Mouse (Mus musculus) bone marrow macrophage, adult 2 months (primary cell): ENCODE results near the gene Helz2. TPM values are rescaled to one million over a fixed set of nuclear protein-coding genes. Genes with fewer than 3 reads are reported as not detected.

Experiments used
- H3K27ac ChIP-seq: 2 replicates; pipeline ENCODE4 v1.5.1; 2012; ENCODE audit warnings: low read depth, low read length; ENCODE audit not compliant: insufficient read depth
- H3K4me1 ChIP-seq: 2 replicates; pipeline ENCODE4 v1.6.1; 2012; ENCODE audit warnings: low read length; ENCODE audit not compliant: control insufficient read depth, insufficient read depth
- H3K4me3 ChIP-seq: 2 replicates; pipeline ENCODE4 v1.5.1; 2012; ENCODE audit warnings: mild to moderate bottlenecking, low read length, moderate library complexity; ENCODE audit not compliant: insufficient read depth
- CTCF ChIP-seq: IDR thresholded peaks from 2 replicates; pipeline ENCODE4 v1.5.1; 2012; ENCODE audit warnings: low read depth, mild to moderate bottlenecking, low read length, moderate library complexity
- POLR2A ChIP-seq: IDR thresholded peaks from 2 replicates; pipeline ENCODE4 v1.6.1; 2012; ENCODE audit warnings: mild to moderate bottlenecking, low read depth, low read length, borderline replicate concordance
- polyA plus RNA-seq: library from polyadenylated mRNA; stranded (reverse); fragments of >200 nt; gene quantifications from 2 replicates; pipeline ENCODE4 v1.2.4, GENCODE M21; 2012; ENCODE audit not compliant: missing spikeins, insufficient read depth, insufficient read length

The Helz2 gene
- polyA plus RNA-seq = 11.2 and 13.3 TPM in 2 replicates

DNA sequence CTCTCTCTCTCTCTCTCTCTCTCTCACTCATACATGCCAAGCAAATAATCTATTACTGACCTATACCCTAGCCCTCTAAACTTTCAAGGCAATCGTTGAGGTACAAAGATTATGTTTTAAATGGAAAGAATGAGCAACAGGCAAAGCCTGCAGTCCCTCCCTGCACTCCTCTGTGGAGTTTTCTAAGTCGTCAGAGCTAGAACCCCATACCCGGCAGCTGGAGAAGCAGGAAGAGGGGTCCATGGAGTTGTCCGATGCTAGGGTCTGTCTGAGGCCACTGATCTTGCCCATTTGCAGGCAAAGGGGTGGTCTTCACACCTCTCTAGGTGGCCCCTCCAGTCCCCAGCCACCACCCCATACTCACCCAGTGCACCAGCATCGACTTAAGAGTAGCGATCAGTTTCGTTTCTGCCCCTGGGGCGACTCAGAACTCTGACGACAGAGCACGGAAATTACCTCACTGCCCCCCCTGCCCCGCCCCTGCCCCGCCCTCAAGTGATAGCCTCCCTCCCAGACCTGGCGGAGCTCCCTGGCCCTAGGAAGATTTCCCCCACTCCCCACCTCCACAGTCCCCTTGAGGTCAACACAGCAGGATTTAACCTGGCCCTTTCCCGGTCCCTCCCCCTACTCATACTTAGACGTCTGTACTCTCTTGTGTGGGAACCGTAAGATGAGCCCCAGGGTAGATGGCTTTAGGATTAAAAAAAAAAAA lies at the start of gene Helz2:
Helz2 (minus strand) TSS at position 426 of the 712 bp plus-strand sequence.
- no peak within 1 kb of the TSS for H3K27ac ChIP-seq
- peak within 1 kb of the TSS; percentile 69 for H3K4me3 ChIP-seq
- H3K4me1 ChIP-seq = peaks cover 24% of the 10 kb centered on the region
- TF ChIP-seq CTCF (no peak), POLR2A (no peak)

DNA sequence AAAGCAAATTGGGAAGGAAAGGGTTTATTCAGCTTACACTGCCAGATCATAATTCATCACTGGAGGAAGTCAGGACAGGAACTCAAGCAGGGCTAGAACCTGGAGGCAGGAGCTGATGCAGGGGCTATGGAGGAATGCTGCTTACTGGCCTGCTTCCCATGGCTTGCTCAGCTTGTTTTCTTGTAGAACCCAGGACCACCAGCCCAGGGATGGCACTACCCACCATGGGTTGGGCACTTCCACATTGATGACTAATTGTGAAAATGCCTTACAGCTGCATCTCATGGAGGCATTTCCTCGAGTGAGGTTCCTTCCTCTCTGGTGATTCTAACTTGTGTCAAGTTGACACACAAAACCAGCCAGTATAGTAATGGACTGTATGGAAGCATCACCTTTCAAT lies 49.1 kb upstream of the Helz2 start:
- TF ChIP-seq CTCF = no peak
- no peak for TF ChIP-seq POLR2A
- Histone ChIP-seq H3K4me3 (no peak overlapping the region), H3K27ac (no peak overlapping the region), H3K4me1 (peaks cover 25% of the 10 kb centered on the region)

DNA sequence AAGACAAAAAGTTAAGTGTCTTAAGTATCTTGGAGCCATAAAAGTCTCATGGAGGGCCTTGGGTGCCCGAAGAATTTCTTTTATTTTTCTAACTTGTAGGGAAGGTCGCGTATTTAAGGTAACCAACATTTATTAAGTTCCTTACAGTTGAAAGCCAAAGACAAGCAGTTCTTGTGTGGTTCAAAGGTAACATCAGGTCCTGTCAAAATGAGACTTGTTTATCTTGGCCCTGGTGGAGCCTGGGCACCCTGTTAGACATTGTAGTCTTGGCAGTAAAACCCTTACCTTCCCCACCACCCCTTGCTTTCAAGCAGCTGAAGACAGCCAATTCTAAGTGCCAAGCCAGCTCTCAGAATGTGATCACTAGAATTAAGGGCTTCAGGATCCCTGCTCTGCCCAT lies 46.9 kb upstream of the Helz2 start:
- TF ChIP-seq POLR2A (no peak), CTCF (no peak)
- Histone ChIP-seq H3K4me1 (peaks cover 25% of the 10 kb centered on the region), H3K27ac (peak overlapping the region; percentile 55), H3K4me3 (peak overlapping the region; percentile 72)

DNA sequence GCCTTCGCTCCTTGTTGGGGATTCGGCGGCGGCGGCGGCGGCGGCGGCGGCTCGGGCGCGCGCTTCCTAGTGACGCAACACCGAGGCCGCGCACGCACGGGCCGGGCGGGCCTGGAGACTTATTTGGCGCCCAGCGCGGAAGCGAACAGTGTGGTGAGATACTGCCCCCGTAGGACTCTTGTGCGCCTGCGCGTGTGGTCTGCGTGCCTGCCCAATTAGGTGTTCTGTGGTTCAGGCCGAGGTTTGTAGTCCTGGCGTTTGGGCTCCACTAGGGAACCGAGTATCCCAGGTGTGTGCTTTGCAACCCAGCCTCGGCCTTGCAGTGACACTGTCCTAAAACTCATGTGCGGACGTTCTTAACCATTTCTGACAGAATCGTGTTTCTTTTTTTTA lies 46.1 kb upstream of the Helz2 start, which contains the start of gene Gmeb2:
Gmeb2 (minus strand) TSS at position 78 of the 393 bp plus-strand sequence.
- Histone ChIP-seq H3K4me1 (peaks cover 27% of the 10 kb centered on the region), H3K4me3 (peak within 1 kb of the TSS; percentile 72), H3K27ac (peak within 1 kb of the TSS; percentile 58)

DNA sequence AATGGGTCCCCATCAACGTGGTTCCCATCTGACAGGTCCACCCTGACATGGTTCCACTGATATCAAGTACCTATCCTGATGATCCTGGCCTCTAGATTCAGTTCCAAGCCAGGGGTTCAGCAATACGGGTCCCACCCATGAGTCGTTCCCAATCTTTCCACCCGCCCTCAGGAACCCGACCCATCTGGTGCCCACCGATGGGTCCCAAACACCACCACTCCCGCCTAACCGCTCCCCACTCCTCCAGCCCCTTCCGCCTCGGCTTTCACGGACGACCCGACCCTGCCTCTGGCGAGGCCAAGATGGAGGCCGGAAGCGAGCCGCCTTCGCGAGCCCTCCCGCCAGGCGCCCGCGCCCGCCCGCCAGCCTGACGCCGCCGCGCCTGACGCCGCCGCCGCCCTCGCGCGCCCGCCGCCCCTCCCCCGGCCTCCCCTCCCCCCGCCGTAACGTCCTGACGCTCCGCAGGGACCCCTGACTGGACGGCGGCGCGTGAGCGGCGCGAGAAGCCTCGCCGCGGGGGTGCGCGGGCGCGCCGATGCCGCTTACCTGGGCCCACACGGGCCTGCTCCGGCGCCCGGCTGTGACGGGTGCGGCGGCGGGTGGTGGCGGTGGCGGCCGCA lies 45.6 kb upstream of the Helz2 start:
- peak overlapping the region; percentile 72 for H3K4me3 ChIP-seq
- TF ChIP-seq CTCF = no peak
- no peak for TF ChIP-seq POLR2A
- peak overlapping the region; percentile 58 for H3K27ac ChIP-seq
- peaks cover 28% of the 10 kb centered on the region for H3K4me1 ChIP-seq

DNA sequence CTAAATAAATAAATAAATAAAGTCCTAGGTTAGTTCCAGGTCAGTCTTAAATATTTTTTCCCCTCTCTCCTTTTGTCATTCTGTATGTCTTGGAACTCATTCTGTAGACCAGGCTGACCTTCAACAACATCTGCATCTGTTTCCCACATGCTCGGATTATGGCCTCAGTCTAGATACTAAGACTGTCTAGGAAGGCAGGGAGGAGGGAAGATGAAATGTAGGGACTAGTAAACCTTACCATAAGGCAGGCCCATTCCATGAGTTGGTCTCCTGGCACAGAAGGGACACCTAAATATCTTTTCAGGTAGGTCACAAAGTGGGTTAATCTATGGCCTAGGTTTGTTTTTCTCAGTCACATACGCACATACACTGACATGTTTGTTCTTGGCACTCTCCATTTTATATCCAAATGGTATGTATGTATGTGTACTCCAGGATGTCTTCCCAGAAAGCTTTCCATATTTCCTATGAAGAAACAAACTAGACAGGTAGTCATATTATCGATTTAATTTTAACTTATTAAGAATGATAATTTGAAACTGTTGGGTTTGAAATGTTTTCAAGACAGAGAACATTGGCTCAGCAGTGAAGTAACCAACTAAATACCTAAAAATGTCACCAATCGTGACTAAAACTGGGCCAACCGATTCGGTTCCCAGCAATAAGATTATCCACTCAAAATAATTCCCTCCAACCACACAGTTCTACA lies 45.0 kb upstream of the Helz2 start:
- TF ChIP-seq POLR2A (no peak), CTCF (no peak)
- Histone ChIP-seq H3K4me1 (peaks cover 30% of the 10 kb centered on the region), H3K4me3 (peak overlapping the region; percentile 72), H3K27ac (peak overlapping the region; percentile 58)

DNA sequence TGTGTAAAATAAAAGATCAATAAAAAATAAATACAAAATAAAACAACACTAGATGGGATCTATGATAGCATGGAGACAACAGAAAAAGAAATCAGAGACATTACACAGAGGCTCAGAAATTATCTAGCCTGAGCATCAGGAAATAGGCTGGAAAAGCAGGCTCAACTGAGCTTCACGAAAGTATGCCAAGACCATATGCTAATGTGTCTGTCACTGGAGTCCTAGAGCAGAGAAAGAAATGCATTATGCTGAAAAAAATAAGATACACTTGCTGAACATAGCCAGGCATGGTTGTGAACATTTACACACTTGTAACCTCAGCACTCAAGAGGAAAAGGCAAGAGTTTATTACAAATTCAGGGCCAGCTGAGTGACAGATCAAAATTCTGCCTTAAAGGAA lies 38.1 kb upstream of the Helz2 start:
- H3K4me3 ChIP-seq = no peak overlapping the region
- TF ChIP-seq CTCF (no peak), POLR2A (no peak)
- H3K27ac ChIP-seq = no peak overlapping the region
- H3K4me1 ChIP-seq = peaks cover 24% of the 10 kb centered on the region

DNA sequence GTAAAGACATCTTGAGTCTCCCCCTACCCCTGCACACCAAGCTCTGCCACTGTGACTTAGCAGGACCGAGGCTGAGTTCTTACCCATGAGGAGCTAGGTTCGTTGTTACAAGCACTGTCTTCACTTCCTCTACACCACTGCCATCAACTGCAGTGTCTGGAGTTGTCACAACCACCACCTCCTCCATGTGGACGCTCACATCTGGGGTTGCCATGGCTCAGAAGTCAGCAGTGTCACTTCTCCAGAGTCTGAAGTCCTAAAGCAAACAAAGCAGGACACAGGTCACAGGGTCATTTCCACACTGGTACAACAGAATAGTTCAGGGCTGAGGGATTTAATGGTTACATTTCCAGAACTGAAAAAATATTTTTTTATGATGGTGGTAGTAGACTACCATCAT lies 36.0 kb upstream of the Helz2 start:
- H3K27ac ChIP-seq = no peak overlapping the region
- no peak for TF ChIP-seq CTCF
- no peak for TF ChIP-seq POLR2A
- H3K4me3 ChIP-seq = no peak overlapping the region
- peaks cover 31% of the 10 kb centered on the region for H3K4me1 ChIP-seq

DNA sequence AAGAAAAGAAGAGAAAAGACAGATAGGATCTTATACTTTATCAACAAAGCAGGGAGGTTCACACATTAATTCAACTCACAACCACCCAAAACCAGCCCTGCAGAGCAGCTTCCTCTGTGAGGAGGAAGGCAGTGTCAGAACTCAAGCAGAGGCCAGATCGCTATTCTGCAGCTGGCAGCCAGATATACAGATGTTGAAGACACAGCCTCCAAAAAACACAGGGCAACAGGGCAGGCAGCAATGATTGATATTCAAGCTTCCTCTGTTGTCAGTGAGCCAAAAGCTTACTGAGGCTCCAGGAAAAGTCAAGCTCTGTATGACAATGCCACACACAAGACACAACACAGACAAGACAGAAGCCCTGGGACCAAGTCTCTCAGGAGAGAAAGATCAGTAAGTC lies 34.9 kb upstream of the Helz2 start:
- TF ChIP-seq CTCF (no peak), POLR2A (no peak)
- no peak overlapping the region for H3K27ac ChIP-seq

DNA sequence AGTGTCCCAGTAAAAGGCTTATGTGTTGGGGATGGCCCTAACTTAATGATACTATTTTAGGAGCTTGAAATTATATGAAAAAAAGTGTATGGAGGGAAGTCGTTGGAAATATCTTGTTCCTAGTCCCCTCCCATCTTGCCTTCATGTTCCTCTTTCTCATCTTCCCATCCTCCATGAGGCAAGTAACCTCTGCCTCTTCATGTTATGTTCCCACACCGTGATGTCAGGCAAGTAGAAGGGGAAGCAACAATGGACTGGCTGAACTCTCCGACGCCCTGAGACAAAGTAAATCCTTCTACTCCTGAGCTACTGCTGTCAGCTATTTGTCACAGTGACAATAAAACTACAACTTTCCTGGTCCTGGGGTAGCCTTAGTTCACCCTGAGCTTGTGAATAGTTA lies 32.8 kb upstream of the Helz2 start:
- TF ChIP-seq POLR2A = no peak
- no peak for TF ChIP-seq CTCF
- Histone ChIP-seq H3K4me3 (no peak overlapping the region), H3K27ac (peak overlapping the region; percentile 91), H3K4me1 (peaks cover 35% of the 10 kb centered on the region)

More for the DNA sequence above, 34.9 kb upstream of the Helz2 start:
- Histone ChIP-seq H3K4me1 (peaks cover 35% of the 10 kb centered on the region), H3K4me3 (no peak overlapping the region)
